Mouse (Mus musculus) midbrain, embryonic 10.5 days (tissue): ENCODE results near the gene Hdac11. TPM values are rescaled to one million over a fixed set of nuclear protein-coding genes. Genes with fewer than 3 reads are reported as not detected.
A peak's percentile ranks its signal among the peaks of the same experiment; 100 is the strongest.
"Not testable (repeated sequence)": the region's sequence is repeated elsewhere in the genome, so short reads cannot be mapped to it uniquely, and the experiment has no call there.

ENCODE experiments used
- DNase-seq: peaks from one replicate; pipeline ENCODE4 v3.0.0-alpha.2; 2017; ENCODE audit warnings: low spot score
- H3K27ac ChIP-seq: fragments of 300-500 bp; sonication (generic); replicated peaks from 2 replicates; pipeline ENCODE4 v1.5.1; 2016; ENCODE audit warnings: mild to moderate bottlenecking
- H3K27me3 ChIP-seq: fragments of 300-500 bp; sonication (generic); 2 replicates; pipeline ENCODE4 v1.6.1; 2016; ENCODE audit warnings: low read depth, mild to moderate bottlenecking; ENCODE audit not compliant: poor library complexity, severe bottlenecking
- H3K36me3 ChIP-seq: fragments of 300-500 bp; sonication (generic); 2 replicates; pipeline ENCODE4 v1.6.1; 2016; ENCODE audit warnings: mild to moderate bottlenecking, moderate library complexity
- H3K4me1 ChIP-seq: fragments of 300-500 bp; sonication (generic); 2 replicates; pipeline ENCODE4 v1.6.1; 2016
- H3K4me3 ChIP-seq: fragments of 300-500 bp; sonication (generic); 2 replicates; pipeline ENCODE4 v1.5.1; 2016; ENCODE audit warnings: mild to moderate bottlenecking, moderate library complexity
- H3K9me3 ChIP-seq: fragments of 300-500 bp; sonication (generic); replicated peaks from 2 replicates; pipeline ENCODE4 v1.6.1; 2016; ENCODE audit warnings: mild to moderate bottlenecking
- WGBS: fragments of 180-500 bp; shearing (Covaris S2); methylation state at CpG from one replicate; pipeline ENCODE4 v1.1.7; 2016; 5-methylcytosine and 5-hydroxymethylcytosine counted together
- polyA plus RNA-seq: library from polyadenylated mRNA; unstranded; fragments of >200 nt; fragmentation: Nextera tagmentation; extraction: Ambion mirVana; gene quantifications from 2 replicates; pipeline ENCODE4 v1.2.1, GENCODE M21; 2016

Gene Hdac11
- polyA plus RNA-seq, 1 experiment from 2014 or later = 9.4 TPM

GRCm38 (mm10) chr6:91200429-91201188 is 44.1 kb downstream of the Hdac11 start:
- 38% methylated on average over 8 of the region's 8 CpGs for WGBS
- no peaks in the 10 kb centered on the region for H3K9me3 ChIP-seq
- DNase-seq = peak; percentile 38
- peaks cover 12% of the 10 kb centered on the region for H3K27me3 ChIP-seq
- peaks cover 25% of the 10 kb centered on the region for H3K4me1 ChIP-seq
- H3K36me3 ChIP-seq = no peaks in the 10 kb centered on the region
- peak overlapping the region; percentile 61 for H3K27ac ChIP-seq
- no peak overlapping the region for H3K4me3 ChIP-seq

- Histone ChIP-seq H3K9me3 (no peaks in the 10 kb centered on the region), H3K27me3 (peaks cover 12% of the 10 kb centered on the region), H3K4me1 (peaks cover 19% of the 10 kb centered on the region), H3K4me3 (no peak overlapping the region), H3K27ac (peak overlapping the region; percentile 61; the same call in 1 of the 2 replicates), H3K36me3 (no peaks in the 10 kb centered on the region)
- DNase-seq = no peak
- WGBS = 88% methylated on average over 8 of the region's 8 CpGs
Measured at GRCm38 (mm10) chr6:91201881-91202341, 45.4 kb downstream of the Hdac11 start.

- no peaks in the 10 kb centered on the region for H3K36me3 ChIP-seq
- H3K4me1 ChIP-seq = peaks cover 19% of the 10 kb centered on the region
- no peak overlapping the region for H3K4me3 ChIP-seq
- no peaks in the 10 kb centered on the region for H3K9me3 ChIP-seq
- H3K27me3 ChIP-seq = peaks cover 12% of the 10 kb centered on the region
- DNase-seq = no peak
- 89% methylated on average over 4 of the region's 4 CpGs for WGBS
- no peak overlapping the region for H3K27ac ChIP-seq
Measured at GRCm38 (mm10) chr6:91202571-91202970, 46.1 kb downstream of the Hdac11 start.

- no peak overlapping the region for H3K4me3 ChIP-seq
- H3K9me3 ChIP-seq = no peaks in the 10 kb centered on the region
- H3K27me3 ChIP-seq = peaks cover 17% of the 10 kb centered on the region
- no peaks in the 10 kb centered on the region for H3K36me3 ChIP-seq
- DNase-seq = no peak
- WGBS = 75% methylated on average over 3 of the region's 3 CpGs
- H3K4me1 ChIP-seq = peaks cover 29% of the 10 kb centered on the region
- no peak overlapping the region for H3K27ac ChIP-seq
Measured at GRCm38 (mm10) chr6:91205346-91205745, 48.9 kb downstream of the Hdac11 start.

GRCm38 (mm10) chr6:91205791-91206190 is 49.3 kb downstream of the Hdac11 start:
- Histone ChIP-seq H3K27ac (no peak overlapping the region), H3K9me3 (no peaks in the 10 kb centered on the region), H3K36me3 (no peaks in the 10 kb centered on the region), H3K4me3 (no peak overlapping the region), H3K27me3 (peaks cover 21% of the 10 kb centered on the region), H3K4me1 (peaks cover 29% of the 10 kb centered on the region)
- WGBS = 76% methylated on average over 5 of the region's 5 CpGs
- DNase-seq = no peak

- H3K27me3 ChIP-seq = peaks cover 37% of the 10 kb centered on the region
- H3K36me3 ChIP-seq = no peaks in the 10 kb centered on the region
- no peak overlapping the region for H3K4me3 ChIP-seq
- peaks cover 26% of the 10 kb centered on the region for H3K4me1 ChIP-seq
- no peak for DNase-seq
- WGBS = 76% methylated on average over 3 of the region's 3 CpGs
- H3K9me3 ChIP-seq = no peaks in the 10 kb centered on the region
- H3K27ac ChIP-seq = no peak overlapping the region
Measured at GRCm38 (mm10) chr6:91207491-91207890, 51.0 kb downstream of the Hdac11 start.

- no peak overlapping the region for H3K4me3 ChIP-seq
- H3K4me1 ChIP-seq = peaks cover 41% of the 10 kb centered on the region
- H3K27ac ChIP-seq = peak overlapping the region; percentile 74
- WGBS = 5% methylated on average over 2 of the region's 2 CpGs
- H3K27me3 ChIP-seq = peaks cover 59% of the 10 kb centered on the region
- DNase-seq = peak; percentile 50
- H3K36me3 ChIP-seq = no peaks in the 10 kb centered on the region
- H3K9me3 ChIP-seq = no peaks in the 10 kb centered on the region
Measured at GRCm38 (mm10) chr6:91209780-91210179, 53.3 kb downstream of the Hdac11 start.

GRCm38 (mm10) chr6:91210852-91211251 is 54.4 kb downstream of the Hdac11 start:
- DNase-seq = no peak
- H3K27ac ChIP-seq = 0 out of 2 replicates have a peak overlapping the region, but pooled peaks have one; percentile 74
- peaks cover 69% of the 10 kb centered on the region for H3K27me3 ChIP-seq
- WGBS = 75% methylated on average over 3 of the region's 3 CpGs
- H3K4me1 ChIP-seq = peaks cover 44% of the 10 kb centered on the region
- H3K4me3 ChIP-seq = no peak overlapping the region
- no peaks in the 10 kb centered on the region for H3K36me3 ChIP-seq
- H3K9me3 ChIP-seq = no peaks in the 10 kb centered on the region

GRCm38 (mm10) chr6:91212155-91212554 is 55.7 kb downstream of the Hdac11 start, which contains the start of gene Fbln2:
TSS of gene Fbln2 (plus strand) at chr6:91212455.
- not testable (repeated sequence) for DNase-seq
- H3K27ac ChIP-seq = peak within 1 kb of the TSS; percentile 78

GRCm38 (mm10) chr6:91212571-91212970 is 56.1 kb downstream of the Hdac11 start:
- peak overlapping the region; percentile 78 for H3K27ac ChIP-seq
- WGBS = 2% methylated on average over 29 of the region's 29 CpGs
- no peaks in the 10 kb centered on the region for H3K9me3 ChIP-seq
- peak; percentile 79 for DNase-seq
- H3K27me3 ChIP-seq = peaks cover 66% of the 10 kb centered on the region
- peak overlapping the region; percentile 54 for H3K4me3 ChIP-seq
- H3K36me3 ChIP-seq = no peaks in the 10 kb centered on the region
- peaks cover 44% of the 10 kb centered on the region for H3K4me1 ChIP-seq

More at GRCm38 (mm10) chr6:91212155-91212554, 55.7 kb downstream of the Hdac11 start, which contains the start of gene Fbln2:
- H3K27me3 ChIP-seq = peaks cover 69% of the 10 kb centered on the region
- not testable (repeated sequence) for H3K9me3 ChIP-seq, H3K36me3 ChIP-seq
- H3K4me3 ChIP-seq = peak within 1 kb of the TSS; percentile 54
- peaks cover 44% of the 10 kb centered on the region for H3K4me1 ChIP-seq

GRCm38 (mm10) chr6:91213287-91214218 is 57.1 kb downstream of the Hdac11 start:
- peak overlapping the region; percentile 54 for H3K4me3 ChIP-seq
- peaks cover 64% of the 10 kb centered on the region for H3K27me3 ChIP-seq
- no peaks in the 10 kb centered on the region for H3K9me3 ChIP-seq
- no peak for DNase-seq
- WGBS = 68% methylated on average over 21 of the region's 21 CpGs
- H3K4me1 ChIP-seq = peaks cover 53% of the 10 kb centered on the region
- H3K27ac ChIP-seq = peak overlapping the region; percentile 78; the same call in 1 of the 2 replicates
- H3K36me3 ChIP-seq = no peaks in the 10 kb centered on the region

- 76% methylated on average over 1 of the region's 1 CpGs for WGBS
- H3K4me1 ChIP-seq = peaks cover 39% of the 10 kb centered on the region
- no peaks in the 10 kb centered on the region for H3K9me3 ChIP-seq
- H3K27ac ChIP-seq = no peak overlapping the region
- H3K36me3 ChIP-seq = no peaks in the 10 kb centered on the region
- no peak for DNase-seq
- peaks cover 51% of the 10 kb centered on the region for H3K27me3 ChIP-seq
- H3K4me3 ChIP-seq = no peak overlapping the region
Measured at GRCm38 (mm10) chr6:91215454-91215853, 59.0 kb downstream of the Hdac11 start.
